Mouse (Mus musculus) hematopoietic stem cell, adult 5-6 weeks (primary cell): ENCODE data around the gene Plekhg5. TPM values are rescaled to one million over a fixed set of nuclear protein-coding genes. Genes with fewer than 3 reads are reported as not detected.

ENCODE experiments used
- ATAC-seq, 2 experiments: fragments of 125-278 bp in 1 of 2; replicated peaks in 1 of 2; 2 replicates each; pipeline ENCODE4 v1.8.0; 2016 to 2017; ENCODE audit warnings: inconsistent platforms in 2 of 2, mild to moderate bottlenecking in 2 of 2, moderate number of reproducible peaks in 2 of 2, low read depth in 1 of 2, moderate TSS enrichment in 1 of 2; ENCODE audit not compliant: low FRiP score in 2 of 2, poor library complexity in 2 of 2, severe bottlenecking in 2 of 2, insufficient read depth in 1 of 2, low TSS enrichment in 1 of 2
- total RNA-seq: library from RNA; stranded (forward); fragments of 172-1452, 232-1000 nt; gene quantifications from 2 replicates; pipeline ENCODE4 v1.2.3, GENCODE M21; 2017

The Plekhg5 gene
- total RNA-seq, 1 experiment from 2014 or later, result 3.8 TPM

DNA sequence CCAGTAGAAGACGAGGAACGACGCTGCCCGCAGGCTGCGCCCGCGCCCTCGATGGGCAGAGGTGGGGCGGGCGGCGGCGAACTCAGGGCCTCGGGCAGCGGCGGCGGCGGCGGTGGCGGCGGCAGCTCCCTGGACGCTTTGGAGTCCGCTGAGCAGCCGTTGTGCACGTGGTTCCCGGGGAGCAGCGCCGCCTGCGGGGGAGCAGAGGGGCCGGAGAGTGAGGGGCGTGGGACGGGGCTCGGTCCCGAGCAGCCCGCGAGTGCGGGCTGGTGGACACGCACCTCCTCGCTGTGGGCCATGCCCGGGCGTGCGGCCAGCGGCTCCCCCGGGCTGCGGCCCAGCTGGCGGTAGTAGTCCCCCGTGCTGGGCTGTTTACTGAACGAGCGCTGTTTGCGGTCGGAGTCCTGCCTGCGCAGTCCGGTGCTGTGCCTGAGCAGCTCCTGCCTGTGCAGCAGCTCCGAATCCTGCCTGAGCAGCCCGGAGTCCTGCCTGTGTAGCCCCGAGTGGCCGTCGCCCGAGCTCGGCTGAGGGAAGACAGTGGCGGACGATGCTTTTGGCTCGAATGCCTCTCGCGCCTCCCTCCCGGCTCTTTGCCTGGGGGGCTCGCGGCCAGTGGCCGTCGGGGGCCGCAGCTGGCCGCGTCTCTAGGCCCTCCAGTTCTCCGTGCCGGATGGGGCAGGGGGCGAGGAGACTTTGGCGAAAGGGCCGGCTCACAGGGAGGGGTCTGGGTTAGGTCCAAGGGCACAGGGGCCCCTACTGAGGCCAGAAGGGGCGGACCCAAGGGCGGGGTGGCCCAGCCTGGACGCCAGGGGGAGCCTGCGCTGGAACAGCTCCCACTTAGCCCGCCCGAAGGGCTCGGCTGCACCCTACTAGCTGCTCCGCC, 58.7 kb downstream of the Plekhg5 start:
- peak; percentile 46 to 51; a peak in 2 of 4 replicates for ATAC-seq

DNA sequence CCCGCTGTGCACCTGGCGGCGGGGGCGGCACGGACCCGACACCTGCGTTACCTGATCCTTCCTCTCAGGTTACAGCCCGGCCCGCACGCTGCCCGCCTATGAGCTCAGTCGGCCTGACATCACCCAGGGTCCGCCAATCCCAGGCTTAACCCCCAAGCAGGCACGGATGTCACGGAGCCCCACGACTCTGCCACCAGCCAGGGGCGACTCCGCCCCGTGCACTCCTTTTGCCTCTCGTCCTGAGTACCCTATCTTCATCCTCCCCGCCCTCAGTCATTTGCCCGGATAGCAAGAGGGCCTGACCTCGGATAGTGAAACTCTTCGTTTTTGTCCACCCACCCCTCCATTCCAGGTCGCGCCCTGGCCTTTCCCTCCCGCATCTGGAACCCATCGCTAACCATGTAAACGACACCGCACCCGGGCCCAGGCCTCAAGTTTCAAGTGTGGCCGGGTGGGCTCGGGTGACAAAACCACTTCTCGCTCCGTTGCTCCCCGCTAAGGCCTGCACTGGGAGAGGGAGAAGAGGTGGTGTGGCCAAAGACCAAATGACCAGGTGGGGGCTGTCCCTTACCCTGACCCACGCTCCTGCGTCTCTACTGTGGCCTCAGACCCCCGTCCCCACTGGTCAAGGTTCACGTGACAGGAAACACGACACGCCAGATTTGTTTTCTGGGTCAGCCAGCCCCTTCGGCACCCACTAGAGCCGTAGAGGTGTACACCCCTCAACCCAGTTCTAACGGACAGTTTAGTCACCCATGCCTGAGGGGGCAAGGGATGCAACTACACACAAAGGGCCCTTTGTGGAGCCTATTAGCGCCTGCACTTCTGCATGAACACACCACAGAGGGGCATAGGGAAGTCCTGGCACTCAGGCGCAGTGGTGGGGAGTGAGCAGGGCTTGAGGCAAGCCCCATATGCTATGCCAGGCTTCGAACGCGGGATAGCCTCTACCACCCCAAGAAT, 59.8 kb downstream of the Plekhg5 start:
- ATAC-seq, result no peak

DNA sequence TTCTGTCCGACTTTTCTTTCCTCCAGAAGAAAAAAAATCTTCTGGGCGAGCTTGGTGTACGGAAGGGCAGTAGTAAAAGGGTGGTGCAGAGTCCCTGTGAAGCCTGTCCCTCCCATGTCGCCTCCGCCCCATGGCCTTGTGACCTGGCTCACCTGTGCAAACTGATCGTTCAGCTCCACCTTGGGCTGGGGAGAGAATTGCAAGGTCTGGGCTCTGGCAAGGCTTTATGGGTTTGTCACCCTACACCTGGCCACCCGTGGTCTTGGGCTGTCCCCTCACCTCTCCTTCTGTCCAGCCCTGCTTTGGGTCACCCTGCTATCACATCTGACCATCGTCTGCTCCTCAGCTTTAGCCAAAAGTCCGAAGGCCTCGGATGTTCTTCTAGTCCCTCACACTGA, 60.5 kb downstream of the Plekhg5 start:
- no peak for ATAC-seq

DNA sequence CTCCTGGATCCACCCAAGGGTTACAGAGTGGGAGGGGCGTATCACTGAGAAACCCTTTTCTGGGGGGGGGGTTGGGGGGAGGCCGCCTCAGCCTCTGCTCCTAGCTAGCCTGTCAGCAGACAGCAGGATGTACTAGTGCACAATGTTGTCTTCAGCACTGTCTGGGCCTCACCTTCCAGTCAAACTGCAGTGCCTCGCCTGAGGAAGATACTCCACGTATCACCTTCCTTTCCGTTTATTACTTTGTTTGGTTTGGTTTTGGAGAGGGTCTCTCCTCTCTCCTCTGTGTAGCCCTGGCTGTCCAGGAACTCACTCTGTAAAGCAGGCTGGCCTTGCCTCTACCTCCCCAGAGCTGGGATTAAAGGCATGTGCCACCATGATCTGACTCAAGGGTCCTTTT, 60.9 kb downstream of the Plekhg5 start:
- ATAC-seq, result no peak

DNA sequence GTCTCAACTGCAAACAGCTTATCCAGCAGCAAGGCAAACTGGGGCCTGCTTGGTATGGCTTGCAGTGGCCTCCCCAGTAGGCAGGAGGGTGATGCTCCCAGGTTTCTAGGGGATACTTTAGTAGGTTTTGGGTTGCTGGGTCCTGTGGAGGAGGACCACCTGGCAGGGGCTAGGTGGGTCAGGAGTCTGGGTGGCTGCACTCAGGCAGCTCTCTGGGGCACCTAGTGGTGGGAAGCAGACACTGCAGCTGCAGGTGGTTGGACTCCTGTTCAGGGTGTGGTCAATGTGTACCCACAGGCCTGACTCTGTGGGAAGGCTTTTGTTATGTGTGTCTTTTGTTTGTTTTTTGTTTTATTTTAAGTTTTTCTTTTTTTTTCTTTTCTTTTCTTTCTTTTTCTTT, 62.2 kb downstream of the Plekhg5 start:
- ATAC-seq, result peak; percentile 35 to 37; a peak in 2 of 4 replicates

DNA sequence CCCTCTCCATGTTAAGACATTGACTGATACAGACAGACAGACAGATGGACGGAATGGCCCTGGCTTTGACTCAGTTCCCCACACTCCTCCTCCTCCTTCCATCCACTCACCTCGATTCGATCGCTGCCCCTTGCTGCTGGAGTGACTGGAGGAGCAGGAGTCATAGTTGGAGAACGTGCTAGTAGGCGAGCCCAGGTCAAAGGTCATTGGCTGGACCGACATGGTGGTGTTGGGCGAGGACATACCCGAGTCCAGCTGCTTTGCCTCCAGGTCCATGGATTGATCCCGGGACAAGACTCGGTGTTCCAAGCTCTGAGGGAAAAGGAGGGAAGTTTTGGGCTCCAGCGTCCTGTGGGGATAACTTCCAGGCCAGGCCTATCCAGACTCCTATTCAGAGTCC, 63.1 kb downstream of the Plekhg5 start:
- no peak for ATAC-seq

DNA sequence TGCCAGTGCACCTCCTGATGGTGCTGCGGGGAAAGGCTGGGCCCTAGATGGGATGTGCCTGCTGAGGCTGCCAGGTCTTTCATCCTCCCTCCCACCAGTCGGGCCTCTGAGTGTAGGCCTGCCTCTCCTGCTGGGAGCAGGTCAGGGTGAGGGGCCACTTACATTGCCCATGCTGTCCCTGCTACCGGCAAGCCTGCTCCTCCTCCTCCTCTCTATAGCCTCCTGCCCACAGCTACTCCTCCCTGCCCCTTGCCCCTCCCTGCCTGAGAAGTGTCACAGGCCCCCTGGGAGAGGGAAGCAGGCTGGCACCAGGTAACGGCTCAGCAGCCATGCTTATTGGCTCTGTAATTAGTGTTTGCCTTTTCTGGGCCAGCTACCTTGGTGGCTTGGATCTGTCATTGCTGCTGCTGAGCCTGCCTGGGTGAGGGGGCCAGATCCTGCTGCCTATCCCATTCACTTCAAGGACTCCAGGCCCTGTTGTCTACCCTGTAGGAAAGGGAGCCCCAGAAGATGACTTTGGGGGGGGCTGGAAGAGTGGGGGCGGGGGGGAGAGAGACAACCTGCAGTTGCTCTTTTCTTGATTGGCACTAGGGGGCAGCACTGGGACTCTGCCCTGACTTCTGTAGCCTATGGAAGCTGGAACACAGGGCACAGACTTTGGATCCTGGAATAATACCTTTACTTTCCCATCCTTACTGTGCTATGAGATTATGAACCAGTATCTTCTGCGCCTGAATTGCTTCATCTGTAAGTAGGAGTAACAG, 64.0 kb downstream of the Plekhg5 start:
- no peak for ATAC-seq

DNA sequence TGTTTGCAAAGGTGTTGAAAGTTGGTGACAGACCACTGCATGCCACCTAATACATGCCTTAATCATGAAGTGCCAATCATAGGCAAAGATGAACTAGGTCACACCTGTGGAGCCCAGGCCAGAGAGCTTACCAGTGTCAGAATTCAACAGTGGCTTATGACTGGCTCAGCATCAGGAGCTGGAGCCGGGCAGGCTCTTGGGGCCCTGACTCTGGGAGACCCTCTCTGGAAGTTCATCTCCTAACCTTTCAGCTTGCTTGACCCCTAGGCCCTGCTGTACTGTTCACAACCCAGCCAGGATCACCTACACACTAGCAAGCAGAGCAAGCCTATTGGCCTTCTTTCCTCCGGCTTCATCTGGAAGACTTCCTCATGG, 64.6 kb downstream of the Plekhg5 start:
- ATAC-seq, result no peak

DNA sequence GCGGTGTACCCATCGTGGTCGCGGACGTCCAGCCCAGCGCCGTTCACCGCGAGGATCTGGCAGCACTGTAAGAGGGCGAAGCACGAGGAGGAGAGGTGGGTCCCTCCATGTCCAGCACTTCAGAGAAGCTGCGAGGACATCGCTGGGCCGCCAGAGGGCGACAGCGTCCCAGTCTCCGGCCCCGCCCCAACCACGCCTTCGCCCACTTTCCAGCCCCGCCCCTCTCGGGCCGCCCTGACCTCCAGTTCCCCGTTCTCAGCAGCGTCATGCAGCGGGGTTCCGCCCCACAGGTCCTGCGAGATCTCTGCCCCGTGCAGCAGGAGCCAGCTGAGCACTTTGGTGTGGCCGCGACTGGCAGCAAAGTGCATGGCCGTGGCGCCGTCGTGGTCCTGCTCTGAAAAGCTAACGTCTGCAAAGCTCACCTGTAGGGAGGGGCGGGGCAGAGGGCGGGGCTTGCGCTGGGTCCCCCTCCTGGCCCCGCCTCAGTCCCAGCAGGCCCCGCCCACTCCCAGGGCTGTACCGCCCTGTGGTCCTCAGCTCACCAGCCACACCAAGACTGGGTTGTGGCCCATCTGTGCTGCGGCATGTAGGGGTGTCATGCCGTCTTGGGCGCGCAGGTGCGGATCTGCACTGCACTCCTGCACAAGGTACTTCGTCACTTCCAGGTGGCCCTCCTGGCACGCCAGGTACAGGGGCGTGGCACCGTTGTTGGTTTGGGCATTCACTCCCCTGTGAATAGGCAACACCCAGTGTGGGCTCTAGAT, 66.4 kb downstream of the Plekhg5 start:
- peak; percentile 85 to 88 for ATAC-seq

DNA sequence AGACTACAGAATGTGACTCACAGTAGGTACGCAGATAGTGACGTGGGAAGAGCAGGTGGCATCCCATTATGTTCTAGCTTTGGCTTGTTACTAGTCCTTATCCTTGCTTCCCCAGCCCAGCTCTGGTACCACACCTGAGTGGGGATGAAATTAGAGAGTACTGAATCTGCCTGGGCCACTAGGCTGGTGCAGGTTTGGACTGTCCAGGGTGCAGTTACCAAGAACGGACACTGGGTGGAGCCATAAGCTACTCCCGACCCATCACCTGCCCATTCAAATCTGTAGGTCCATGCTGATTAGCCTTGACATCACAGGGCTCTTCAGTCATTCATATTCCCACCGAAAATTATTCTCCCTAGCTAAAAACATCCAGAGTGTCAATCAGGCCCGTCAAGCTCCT, 68.1 kb downstream of the Plekhg5 start:
- ATAC-seq, result peak; percentile 43 to 67

DNA sequence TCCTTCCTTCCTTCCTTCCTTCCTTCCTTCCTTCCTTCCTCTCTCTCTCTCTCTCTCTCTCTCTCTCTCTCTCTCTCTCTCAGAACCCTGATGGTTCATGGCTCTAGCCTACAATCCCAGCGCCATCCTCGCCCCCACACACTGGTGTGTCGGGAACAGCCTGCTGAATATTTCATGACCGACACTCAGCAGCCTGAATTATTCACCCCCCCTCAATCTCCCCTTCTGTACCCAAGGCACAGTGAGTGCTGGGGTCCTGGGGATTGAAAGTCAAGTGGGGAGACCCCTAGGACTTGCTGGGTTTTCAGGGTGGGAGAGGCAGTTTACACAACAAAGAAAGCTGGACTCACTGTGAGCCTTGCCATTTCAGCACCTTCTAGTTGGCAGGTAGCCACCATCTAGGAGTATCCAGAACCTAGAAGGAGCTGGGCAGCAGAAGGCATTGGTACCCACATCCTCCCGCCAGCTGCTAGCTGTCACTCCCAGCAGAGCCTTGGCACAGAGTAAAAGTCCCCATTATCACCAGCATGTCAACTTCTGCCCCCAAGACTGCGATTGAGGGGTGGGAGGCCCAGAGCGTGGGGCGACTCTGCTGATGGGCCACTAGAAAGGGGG, 69.3 kb downstream of the Plekhg5 start:
- no peak for ATAC-seq

DNA sequence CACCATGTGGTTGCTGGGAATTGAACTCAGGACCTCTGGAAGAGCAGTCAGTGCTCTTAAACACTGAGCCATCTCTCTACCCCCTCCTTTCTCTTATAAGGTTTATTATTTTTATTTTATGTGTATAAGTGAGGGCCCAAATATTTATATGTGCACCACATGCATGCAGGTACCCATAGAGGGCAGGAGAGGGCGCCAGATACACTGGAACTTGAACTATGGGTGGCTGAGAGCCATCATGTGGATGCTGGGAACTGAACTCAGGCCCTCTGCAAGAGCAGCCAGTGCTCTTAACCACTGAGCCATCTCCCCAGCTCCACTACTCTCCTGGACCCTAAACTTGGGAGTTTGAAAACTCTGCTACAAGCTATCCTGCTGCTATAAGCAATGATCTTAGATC, 71.3 kb downstream of the Plekhg5 start:
- ATAC-seq, result no peak

DNA sequence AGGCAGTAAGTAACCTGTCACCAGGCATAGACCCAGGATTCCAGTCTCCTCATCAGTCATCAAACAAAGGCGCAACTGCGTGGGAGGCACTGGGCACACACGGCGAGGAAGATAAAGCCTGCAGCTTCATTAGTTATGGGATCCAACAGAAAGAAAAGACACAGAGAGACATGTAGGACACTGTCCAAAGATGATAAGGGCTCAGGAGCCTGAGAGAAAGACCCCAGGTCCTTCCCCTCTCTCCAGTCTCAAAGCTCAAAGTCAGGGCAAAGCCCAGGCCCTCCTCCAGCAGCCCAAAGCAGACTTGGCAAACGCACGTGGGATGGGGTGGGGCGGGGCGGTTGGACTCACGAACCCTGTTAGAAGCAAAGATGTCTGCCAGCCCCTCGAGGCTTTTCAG, 73.2 kb downstream of the Plekhg5 start:
- no peak for ATAC-seq

DNA sequence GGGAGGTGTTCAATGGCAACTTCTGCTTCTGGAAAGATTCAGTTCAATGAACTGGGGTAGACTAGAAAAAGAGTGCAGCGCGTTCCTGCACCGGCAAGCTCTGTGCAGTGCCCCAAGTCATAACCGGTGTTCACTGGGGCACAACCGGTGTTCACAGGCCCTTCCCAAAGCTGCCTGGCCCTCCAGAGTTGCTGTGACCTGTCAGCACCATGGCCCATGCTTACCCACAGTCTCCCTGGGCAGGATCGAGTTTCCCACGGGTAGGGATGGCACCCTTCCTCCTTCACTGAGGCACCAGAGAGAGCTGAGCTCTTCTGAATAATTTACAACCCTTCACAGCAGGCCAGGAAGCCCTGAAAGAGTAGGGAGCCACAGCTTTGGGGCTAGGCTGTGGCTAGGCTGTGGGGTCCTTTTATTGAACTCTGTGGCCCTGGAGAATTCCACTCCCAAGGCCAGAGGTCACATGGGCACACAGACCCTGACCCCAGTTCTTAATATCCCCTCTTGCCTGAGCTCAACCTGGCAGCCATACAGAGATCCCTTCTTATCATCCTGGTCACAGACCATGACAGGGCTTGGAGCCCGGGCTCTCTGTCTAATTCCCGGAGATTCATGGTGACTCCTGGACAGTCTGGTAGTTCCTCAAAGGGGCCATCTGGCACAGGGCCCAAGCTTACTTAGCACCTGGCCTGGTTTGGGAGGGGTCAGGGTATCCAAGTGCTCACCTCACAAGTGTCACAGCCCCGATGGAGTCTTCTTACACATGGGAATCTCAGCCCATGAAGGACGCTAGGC, 73.9 kb downstream of the Plekhg5 start:
- ATAC-seq, result no peak

DNA sequence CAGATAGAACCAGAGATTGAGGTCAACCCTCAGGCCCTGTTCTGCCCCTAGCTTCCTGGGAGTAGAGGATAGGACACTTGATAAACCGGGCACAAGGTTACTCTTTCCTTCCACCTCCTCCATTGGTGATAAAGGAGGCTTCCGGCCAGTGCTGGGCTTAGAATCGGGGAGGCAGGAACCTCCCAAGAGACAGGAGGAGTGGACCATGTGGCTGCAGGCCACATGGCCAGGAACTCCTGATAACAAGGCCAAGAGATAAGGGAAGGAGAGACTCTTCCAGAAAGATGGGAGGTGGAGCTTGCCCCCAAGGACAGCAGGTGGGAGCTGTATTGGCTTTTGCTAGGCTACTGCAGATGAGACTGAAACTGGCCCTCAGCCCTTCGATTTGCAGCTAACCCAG, 78.2 kb downstream of the Plekhg5 start:
- ATAC-seq, result no peak

DNA sequence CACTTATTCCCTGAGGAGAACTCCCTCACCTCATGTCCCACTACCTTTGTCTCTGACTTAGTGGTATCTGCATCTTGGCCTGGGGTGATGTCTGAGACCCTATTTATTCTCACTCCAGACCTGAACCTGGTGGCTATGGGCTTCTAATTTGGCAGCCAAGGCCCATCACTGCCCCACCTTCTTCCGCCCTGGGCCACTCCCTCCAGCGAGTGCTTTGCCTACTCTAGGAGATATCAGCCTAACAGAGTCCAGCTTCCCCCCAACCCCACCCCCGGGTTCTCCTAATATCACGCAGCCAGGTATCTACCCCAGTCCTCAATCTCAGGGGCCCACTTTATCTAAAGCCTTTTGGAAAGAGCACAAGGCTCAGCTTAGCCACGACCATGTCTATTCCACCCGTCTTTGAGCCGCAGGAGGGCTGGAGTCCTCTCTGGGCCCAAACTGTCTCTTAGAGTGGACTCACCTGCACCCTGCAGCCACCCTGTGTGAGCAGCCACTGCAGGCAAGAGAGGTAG, 79.2 kb downstream of the Plekhg5 start:
- no peak for ATAC-seq
